ENCODE assay signal across 19 mouse cellular contexts in the genomic region with DNA sequence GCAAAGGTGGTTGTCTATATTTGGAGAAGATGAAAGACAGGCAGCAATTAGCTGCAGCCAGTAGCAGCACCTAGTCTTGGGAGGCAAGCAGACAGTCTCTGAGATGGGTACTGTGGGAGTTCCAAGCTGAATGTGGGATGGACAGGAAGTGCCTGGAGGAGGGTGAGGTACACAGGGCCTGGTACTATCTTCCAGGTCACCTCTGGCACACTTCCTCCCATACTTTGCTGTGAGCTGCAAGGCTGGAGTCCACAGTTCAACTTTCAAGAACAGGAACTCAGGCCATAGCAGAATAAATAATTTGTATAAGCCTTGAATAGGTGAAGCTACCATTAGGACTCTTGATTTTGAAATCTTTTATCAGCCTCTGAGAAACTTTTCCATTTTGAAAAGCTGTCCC.
"Had no signal": no experiment of that assay in that cellular context is flagged by ENCODE, and none has a peak within 500 bp of the region (broad histone marks: within the 10 kb centered on the region; RNA-seq: fewer than 3 reads in every experiment).

No protein-coding gene starts in this region.

- H3K9ac ChIP-seq: limb, embryonic 12.5 days; limb, embryonic 15.5 days; liver, embryonic 13.5 days had no signal

- H3K27me3 ChIP-seq: limb, embryonic 12.5 days; limb, embryonic 15.5 days; liver, embryonic 13.5 days had no signal

- H3K36me3 ChIP-seq: limb, embryonic 12.5 days; limb, embryonic 15.5 days; liver, embryonic 13.5 days had no signal

- H3K27ac ChIP-seq: hindbrain, postnatal 0 days; layer of hippocampus, adult 2 months; limb, embryonic 12.5 days; limb, embryonic 15.5 days; liver, embryonic 13.5 days; stomach, postnatal 0 days had no signal

- H3K9me3 ChIP-seq: limb, embryonic 12.5 days; limb, embryonic 15.5 days; liver, embryonic 13.5 days had no signal

- ATAC-seq: hindbrain, postnatal 0 days; inflammation-experienced regulatory T-cells, adult 6 months; intestine, embryonic 16.5 days had no signal

- H3K4me2 ChIP-seq: limb, embryonic 12.5 days; limb, embryonic 15.5 days; liver, embryonic 13.5 days; midbrain, embryonic 11.5 days had no signal

- DNase-seq: layer of hippocampus, adult 9-11 months; layer of hippocampus, postnatal 36 days; left cerebral cortex, postnatal 4 days; liver, embryonic 13.5 days; lung, adult 2 months; lung, postnatal 14 days; lung, postnatal 4 days; midbrain, embryonic 14.5 days; thymus, adult 2 months; thymus, postnatal 14 days; thymus, postnatal 4 days had no signal

- H3K4me1 ChIP-seq: limb, embryonic 12.5 days; limb, embryonic 15.5 days; liver, embryonic 13.5 days had no signal

- H3K4me3 ChIP-seq: layer of hippocampus, adult 2 months; limb, embryonic 12.5 days; limb, embryonic 15.5 days; liver, embryonic 13.5 days had no signal
